Mouse (Mus musculus) adrenal gland, adult 2 months (tissue): ENCODE data around the gene Mbtd1. TPM values are rescaled to one million over a fixed set of nuclear protein-coding genes. Genes with fewer than 3 reads are reported as not detected.

Experiments used
- DNase-seq: peaks from one replicate; pipeline ENCODE4 v3.0.0; 2021
- polyA plus RNA-seq: library from polyadenylated mRNA; depleted of rRNA; stranded (reverse); fragments of >200 nt; gene quantifications from 2 replicates; pipeline ENCODE4 v1.2.3, GENCODE M21; 2012
- total RNA-seq, 2 experiments: library from RNA; stranded (reverse); gene quantifications; 2 replicates each; pipeline ENCODE4 v1.2.3; 2021

Mbtd1 gene
- total and polyA plus RNA-seq, 3 experiments, result 4.7 to 30.4 (median 22.4) TPM

DNA sequence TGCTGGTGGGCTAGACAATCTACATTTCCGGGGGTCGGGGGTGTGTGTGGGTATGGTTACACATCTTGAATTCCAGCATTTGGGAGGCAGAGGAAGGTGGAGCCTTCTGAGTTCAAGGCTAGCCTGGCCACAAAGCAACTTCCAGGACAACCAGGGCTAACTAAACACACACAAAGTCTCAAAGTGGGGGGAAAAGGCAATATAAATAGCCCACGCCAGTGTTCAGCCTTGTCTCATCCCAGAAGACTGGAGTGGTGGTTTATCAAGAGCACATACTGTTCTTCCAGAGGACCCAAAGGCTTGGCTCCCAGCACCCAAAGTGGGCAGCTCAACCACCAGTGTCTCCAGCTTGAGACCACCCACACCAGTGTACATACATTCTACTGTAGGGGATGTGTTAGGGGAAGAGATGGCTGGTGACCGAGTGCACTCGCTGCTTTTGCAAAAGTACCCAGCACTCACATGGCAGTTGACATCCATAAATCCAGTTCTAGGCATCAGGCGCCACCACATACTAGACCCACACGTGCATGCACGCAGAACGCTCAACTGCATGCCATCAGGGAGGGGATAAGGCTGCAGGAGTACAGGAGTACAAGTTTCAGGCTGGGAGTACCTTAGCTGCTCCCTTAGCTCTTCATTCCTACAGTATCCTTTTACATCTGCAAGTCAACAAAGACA is 63.4 kb downstream of the Mbtd1 start:
- DNase-seq, result no peak

DNA sequence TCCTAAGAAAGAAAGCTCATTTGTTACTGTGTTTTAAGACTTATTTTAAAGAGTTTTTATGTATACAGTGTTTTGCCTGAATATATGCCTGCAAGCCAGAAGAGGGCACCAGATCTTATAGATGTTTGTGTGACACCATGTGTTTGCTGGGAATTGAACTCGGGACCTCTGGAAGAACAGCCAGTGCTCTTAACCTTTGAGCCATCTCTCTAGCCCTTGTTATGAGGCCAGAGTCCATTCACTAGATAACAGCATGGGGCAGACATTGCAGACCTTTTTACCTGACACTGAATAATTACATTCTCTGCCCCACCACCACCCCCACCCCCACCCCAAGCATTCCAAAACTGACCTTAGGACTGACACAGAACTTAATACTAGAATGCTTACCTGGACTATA is 64.4 kb downstream of the Mbtd1 start:
- no peak for DNase-seq

DNA sequence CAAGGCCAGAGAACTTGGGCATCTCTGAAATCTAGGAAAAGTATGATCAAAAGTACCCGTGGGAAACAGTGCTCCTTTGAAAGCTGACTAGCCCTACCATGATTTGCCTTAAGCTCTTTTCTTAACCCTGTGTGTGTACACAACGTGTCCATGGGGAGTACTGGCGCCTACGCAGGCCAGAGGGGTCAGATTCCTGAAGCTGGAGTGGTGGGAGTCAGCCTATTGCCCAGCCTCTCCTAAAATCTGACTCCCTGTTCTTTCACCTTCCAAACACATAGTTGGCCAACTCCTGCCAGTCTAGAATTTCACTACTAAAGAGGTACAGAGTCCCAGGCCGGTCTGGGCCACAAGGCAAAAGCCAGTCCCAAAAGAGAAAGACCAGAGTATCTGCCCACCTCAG is 66.7 kb downstream of the Mbtd1 start:
- DNase-seq, result no peak

DNA sequence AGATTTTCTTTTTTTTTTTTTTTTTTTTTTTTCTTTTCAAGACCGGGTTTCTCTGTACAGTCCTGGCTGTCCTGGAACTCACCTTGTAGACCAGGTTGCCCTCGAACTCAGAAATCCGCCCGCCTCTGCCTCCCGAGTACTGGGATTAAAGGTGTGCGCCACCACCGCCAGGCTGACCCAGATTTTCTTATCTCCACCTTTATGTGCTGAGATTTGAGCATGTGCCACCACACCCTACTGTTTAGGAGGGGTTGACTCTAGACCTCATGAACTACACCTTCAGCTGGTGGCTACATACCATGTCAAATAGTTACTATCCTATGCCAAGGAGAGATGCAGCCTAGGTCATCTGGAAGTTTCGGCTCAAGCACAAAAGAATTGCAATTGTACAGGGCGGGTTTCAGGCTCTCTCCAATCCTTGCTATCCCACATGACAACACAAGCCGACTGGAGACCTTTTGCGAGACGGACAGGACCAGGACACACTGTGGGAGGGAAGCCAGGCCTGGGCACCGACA is 69.1 kb downstream of the Mbtd1 start:
- no peak for DNase-seq

DNA sequence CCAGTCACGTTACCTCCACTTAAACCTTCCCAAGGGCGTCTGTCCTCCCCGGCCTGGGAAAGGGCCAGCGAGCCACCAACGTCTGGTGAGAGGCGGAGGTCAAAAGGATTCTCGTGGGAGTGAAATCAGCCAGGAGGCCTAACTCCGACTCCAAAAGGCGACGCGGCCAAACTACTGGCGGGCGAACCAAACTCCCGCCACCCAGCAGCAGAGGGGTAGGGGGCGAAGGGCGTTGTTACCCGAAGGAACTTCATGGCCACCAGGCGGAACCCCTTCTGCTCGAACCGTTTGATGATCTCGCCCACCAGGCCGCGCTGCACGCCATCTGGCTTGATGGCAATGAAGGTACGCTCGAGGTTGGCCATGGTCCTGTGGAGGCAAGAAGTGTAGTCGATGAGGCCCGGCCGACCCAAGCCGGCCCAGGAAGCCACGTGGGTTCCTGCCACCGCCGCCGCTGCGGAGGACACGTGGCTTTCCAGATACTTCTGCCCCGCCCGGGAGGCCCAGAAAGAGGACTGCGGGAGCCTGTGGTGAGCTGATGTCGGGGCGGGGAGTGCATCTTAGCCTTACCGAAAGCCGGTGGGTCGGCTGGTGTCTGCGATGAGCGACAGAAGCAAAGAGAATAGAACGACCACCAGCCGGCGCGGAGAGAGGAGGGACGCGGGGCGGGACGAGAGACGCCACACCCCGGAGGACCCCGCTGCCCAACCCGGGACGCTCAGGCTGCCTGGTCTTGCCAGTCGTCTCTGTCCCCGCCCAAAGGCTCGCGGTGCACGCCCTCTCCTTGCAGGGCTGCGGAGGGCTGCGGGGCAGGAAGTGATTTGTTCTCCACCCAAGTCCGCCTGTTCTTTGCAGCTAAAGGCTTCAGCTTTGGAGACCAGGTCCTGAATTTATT is 69.9 kb downstream of the Mbtd1 start:
- peak; percentile 97 for DNase-seq

DNA sequence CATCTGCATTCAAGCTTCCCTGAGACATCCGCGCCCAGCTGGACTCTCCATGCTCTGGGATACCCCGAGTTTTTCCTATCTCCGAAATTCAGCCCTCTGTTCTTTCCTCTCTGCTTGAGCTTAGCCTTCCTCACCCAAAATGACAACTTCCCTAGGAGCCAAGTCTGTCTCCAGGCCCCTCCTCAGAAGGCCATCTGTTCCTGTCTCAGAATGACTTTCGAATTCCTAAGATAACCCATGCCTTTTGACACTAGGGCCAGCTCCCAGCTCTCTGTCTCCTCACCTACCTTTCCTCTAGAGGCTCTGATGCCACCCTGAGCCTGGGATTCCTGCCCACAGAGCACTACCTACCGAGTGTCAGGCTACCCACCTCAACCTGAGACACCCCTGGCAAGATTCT is 70.5 kb downstream of the Mbtd1 start, which contains the start of gene Nme2:
Gene Nme2, minus strand, starts transcription at position 101 of the 400 bp plus-strand sequence.
- DNase-seq, result no peak

DNA sequence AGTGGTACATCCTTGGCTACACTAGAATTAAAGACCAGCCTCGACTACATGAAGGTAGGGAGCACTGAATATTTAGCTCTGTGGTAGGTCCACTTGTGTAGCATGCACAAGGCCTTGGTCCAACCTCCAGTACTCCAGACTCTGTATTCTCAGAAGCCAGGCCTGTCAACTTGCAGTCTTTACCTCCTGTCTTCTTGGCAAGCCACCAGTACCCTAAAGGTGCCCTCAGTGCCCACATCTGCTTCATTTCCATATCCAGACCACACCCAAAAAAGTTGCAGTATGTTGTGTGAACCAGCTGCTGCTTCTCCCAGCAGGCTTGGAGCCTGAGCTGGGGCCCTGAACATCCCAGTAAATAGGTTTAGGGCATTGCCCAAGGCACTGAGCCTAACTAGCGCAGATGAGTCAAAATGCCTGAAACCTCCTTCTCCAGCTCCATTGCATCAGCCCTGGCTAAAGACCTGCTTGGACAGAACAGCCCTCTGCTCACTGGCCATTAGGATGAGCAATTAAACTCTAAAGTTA is 71.4 kb downstream of the Mbtd1 start:
- peak; percentile 20 for DNase-seq

DNA sequence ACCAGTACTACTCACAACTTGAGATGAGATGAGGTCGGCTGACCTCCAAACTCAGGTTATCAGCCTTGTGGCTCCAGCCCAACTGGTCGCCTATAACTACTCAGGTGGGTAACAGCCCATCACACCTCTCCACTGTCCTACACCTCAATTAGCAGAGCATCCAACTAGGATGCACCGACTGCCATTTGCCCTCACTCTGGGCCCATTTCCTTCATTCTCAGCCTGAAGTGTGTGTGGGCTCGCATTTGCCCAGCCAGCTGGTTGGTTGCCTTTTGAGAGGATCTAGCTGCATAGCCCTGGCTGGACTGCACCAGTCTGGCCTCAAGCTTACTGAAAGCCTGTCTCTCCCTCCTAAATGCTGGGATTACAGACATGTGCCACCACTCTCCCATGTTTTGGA is 72.1 kb downstream of the Mbtd1 start:
- DNase-seq, result no peak

DNA sequence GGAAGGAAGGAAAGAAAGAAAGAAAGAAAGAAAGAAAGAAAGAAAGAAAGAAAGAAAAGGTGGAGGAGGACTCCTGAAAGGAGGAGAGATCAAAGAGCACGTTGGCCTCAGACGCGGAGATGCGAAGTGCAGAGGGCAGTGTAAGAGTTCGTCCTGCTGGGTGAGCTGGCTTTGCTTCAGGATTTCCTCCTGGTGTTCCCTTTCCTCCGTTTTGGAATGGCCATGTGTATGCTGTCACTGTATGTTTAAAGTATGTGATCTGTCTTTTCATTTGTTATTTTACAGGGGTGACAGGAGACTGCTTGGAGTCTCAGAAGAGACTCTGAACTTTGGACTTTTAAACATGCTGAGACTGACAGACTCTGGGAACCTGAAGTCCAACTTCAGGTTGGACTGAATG is 75.8 kb downstream of the Mbtd1 start:
- DNase-seq, result no peak

DNA sequence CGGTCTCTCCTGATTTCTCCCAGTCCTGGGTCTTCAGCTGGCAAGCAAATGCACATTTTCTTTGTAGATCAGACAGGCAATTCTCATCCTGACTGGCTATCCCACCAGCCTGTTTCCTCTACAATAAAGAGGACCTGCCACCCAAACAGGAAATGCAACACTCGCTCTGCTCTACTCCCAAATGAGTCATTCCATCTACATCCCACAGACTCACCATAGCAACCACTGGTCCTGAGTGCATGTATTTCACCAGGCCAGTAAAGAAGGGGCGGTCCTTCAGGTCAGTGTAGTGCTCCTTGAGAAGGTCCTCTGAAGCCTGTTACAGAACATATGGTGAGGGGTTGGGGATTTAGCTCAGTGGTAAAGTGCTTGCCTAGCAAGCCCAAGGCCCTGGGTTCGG is 77.4 kb downstream of the Mbtd1 start:
- DNase-seq, result no peak

DNA sequence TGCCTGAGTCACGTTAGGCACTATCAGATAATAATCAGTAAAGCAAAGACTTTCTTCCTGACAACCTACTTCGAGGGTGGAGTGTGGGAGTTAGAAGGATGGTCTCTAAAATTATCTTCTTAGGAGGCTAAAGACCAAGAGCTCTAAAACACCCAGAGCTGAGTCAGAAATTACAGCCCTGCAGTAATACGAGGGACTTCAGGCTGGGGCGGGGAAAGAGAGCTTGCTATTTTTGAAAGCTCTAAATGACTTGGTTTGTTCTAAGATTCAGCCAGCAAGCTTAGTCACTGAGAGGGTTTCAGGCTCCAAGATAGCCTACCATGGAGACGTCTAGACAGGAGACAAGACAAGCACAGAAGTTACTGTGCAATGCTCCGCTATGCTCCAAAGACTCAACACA is 79.7 kb downstream of the Mbtd1 start:
- DNase-seq, result no peak

DNA sequence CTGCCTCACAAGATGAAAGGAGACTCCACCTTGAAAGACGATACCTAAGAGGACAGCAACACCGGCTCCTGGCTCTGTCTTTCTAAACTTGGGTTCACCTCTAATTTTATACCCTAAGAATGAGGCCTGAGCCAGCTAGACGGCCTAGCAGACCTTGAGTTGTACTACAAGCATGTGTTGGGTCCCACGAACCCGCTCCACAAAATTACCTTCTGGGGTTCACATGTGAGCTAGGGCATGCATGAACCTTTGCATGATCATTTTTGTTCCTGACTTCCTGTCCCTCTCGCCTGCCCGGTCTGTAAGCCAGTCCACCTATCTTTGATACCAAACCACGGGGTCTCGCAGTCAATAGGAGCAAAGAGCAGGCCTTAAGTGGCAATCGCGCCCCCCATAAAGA is 81.7 kb downstream of the Mbtd1 start:
- DNase-seq, result no peak

DNA sequence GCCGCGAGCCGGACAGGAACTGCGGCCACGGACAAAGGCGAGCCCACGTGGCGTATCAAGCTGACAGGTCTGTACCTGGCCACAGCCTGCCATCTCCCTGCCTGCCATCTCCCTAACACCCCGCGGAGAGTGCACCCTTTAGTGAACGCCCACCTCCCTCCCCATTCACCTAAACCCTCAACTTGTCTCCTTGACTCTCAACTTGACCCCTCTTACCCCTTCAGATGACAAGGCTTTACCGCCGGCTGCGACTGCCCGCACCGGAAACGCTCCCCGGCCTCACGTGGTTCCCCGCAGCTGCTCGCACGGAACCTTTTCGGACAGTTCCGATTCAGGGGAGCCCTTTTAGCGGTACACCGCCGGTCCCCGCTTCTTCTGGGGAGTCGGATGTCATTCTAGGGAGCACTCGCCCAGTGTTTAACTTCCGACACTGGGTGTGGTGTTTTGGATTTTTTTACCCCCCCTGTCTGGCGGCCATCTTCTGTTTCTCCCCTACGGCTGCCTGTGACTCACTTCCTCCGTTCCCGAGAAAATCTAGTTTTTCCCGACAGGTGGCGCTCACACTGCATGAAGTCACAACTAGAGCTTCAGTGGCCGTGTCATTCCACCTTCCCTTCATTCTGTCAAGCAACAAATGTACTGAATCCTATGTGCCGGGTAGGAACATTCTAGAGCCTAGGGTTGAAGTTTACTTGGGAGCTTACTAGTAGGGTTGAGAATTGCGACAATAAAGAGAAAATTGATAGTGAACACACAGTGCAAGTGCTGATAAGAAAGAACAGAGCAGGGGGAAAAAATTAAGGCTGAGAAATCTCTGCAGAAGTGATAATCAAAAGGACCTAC is 82.6 kb downstream of the Mbtd1 start, which contains the start of the genes Gm20390 and Nme1:
Gene Gm20390, minus strand, starts transcription at position 289 of the 843 bp plus-strand sequence.
Gene Nme1, minus strand, starts transcription at position 517 of the 843 bp plus-strand sequence.
- peak; percentile 97 for DNase-seq

DNA sequence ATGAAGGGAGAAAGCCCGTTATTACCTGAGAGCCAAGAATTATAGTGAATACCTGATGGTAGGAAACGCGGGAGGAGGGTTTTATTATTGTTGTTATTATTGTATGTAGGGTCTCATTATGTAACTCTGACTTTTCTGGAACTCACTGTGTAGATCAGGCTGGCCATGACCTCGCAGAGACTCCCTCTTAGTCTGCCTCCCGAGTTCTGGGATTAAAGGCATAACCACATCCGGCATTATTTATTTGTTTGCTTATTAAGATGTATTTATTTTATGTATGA is 83.1 kb downstream of the Mbtd1 start:
- DNase-seq, result no peak

DNA sequence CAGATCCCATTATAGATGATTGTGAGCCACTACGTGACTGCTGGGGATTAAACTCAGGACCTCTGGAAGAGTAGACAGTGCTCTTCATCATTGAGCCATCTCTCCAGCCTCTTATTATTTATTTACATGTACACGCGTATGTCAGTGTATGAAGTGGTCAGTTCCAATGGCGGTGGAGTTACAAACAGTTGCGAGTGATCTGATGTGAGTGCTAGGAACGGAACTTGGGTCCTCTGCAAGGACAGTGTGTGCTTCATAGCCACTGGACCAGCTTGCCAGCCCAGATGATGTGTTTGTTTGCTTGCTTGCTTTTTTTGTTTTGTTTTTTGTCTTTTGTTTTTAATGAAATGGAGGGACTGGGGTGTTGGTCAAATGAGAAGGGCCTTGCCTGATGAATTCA is 83.5 kb downstream of the Mbtd1 start:
- no peak for DNase-seq

DNA sequence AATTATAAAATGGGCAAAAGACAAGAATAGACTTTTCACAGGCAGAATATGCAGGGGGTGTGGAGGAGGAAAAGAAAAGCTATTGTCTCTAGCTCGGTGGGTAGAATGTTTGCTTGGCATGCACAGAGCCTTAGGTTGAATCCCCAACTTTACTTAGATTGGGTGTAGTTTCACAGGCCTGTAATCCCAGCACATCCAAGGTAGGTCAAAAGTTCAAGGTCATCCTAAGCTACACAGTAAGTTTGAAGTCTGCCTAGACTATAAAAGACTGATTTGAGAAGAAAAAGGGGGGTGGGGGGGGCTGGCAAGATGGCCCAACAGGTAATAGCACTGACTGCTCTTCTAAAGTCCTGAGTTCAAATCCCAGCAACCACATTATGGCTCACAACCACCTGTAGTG is 84.1 kb downstream of the Mbtd1 start:
- DNase-seq, result no peak

DNA sequence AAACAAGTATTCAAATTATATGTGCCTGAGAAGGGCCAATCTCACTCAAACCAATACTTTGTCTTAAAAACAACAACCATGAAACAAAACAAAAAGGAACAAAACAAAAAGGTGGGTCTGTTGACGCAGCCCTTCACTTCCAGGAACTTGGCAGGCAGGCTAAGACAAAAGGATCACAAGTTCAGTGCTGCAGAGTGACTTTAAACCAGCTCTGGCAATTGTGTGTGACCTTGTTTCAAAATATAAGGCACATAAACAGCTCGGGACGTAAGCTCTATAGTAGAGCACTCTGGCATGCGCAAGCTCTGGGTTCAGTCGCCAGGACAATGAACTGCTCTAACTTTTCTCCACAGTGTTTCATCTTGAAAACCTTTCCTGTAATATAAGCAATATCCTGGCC is 87.3 kb downstream of the Mbtd1 start:
- DNase-seq, result no peak

DNA sequence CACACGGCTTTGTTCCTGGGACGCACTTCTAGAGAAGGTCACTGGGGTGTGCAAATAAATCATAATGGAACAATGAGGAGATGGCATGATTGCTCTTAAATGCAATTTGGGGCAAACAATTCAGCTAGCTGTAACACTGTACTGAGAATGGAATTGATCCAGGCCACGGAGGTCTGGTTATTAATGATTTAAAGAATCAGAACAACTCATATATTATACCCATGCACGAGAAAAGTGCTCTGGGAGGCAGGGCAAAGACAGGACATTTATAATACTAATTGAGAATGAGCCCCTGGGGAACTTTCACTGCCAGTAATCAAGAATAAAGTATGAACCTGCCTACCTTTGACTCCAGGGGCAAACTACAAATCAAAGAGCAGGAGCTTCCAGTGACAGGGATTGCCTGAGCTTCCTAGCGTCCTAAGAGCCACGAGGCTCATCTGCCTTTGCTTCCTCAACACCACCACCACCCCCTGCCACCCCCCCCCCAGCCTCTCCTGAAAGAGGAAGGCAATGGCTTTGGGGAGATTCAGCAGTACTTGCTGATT is 93.9 kb downstream of the Mbtd1 start:
- no peak for DNase-seq

DNA sequence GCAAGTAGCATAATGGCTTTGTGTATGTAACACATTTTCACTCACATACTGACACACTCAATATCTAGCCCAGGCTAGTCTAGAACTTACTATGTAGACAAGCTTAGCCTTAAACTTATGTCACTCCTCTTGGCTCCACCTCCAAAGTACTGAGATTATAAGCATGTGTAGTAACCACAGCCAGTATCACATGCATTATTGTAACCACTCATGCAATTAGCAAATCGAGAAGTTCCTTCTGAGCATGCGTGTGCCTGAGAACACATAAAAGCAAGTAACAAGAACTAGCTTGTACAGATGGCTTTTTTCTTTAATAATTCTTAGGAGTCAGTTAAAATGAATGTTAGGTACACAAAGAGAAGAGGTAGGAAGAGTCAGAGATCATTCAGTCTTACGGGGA is 99.0 kb downstream of the Mbtd1 start:
- no peak for DNase-seq

DNA sequence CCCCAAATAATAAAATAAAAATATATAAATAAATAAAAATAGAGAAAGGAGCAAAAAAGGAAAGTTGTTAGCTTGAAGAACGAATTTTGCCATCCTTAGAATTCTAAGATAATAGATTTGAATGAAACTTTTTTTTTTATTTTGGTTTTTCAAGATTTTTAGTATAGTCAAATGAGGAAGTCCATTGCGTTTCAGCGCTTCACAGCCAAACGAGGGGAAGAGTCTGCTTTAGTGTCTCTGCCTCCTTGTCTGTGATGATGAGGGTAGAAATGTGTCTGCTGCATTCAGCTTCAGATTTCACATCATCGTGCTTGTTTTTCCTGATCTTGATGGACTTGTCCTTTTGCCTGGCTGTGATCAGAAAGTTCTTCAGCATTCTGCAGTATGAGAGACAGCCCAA is 99.6 kb downstream of the Mbtd1 start:
- DNase-seq, result no peak

DNA sequence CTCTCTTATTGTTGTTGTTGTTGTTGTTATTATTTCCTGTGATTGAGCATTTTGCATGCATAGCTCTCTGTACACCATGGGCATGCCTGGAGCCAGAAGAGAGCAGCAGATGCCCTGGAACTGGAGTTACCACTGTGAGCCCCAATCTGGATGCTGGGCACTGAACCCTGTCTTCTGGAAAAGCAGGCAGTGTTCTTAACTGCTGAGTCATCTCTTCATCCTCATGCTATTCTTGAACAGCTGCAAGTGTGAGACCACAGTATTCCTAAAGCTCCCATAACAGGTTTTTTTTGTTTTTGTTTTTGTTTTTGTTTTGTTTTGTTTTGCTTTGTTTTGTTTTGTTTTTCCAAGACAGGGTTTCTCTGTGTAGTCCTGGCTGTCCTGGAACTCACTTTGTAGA is 100.6 kb downstream of the Mbtd1 start:
- DNase-seq, result no peak

DNA sequence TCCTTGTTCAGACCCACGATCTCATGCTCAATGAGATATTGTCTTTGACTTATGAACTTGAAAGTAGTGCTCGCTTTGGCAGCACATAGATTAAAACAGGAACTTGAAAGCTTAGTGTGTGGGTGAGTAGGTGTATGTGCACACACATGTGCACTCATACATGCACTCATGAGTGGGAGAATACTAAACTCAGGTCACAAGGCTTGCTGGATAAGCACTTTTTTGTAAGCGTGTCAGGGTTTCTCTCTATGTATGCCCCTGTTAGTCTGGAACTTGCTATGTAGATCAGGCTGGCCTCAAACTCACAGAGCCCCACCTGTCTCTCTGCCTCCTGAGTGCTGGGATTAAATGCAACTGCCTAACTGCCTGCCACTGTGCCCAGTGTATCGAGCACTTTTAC is 101.4 kb downstream of the Mbtd1 start:
- no peak for DNase-seq
